Mouse (Mus musculus) forebrain, embryonic 16.5 days (tissue): Measurements from ENCODE around the gene Prickle2. TPM values are rescaled to one million over a fixed set of nuclear protein-coding genes. Genes with fewer than 3 reads are reported as not detected.

Experiments
- ATAC-seq: fragments of 200-750 bp; cut with Nextera tagmentation; 2 replicates; pipeline ENCODE4 v1.8.0; 2017; ENCODE audit warnings: mild to moderate bottlenecking, moderate library complexity
- H3K27ac ChIP-seq: fragments of 300-500 bp; sonication (generic); 2 replicates; pipeline ENCODE4 v1.5.1; 2014; ENCODE audit warnings: low read length, control low read depth
- H3K27me3 ChIP-seq: fragments of 300-500 bp; sonication (generic); replicated peaks from 2 replicates; pipeline ENCODE4 v1.6.1; 2014; ENCODE audit warnings: low read length; ENCODE audit not compliant: control insufficient read depth, insufficient read depth
- H3K36me3 ChIP-seq: fragments of 300-500 bp; sonication (generic); 2 replicates; pipeline ENCODE4 v1.6.1; 2014; ENCODE audit not compliant: control insufficient read depth, insufficient read depth
- H3K4me1 ChIP-seq: fragments of 300-500 bp; sonication (generic); replicated peaks from 2 replicates; pipeline ENCODE4 v1.6.1; 2014; ENCODE audit warnings: low read length; ENCODE audit not compliant: control insufficient read depth, insufficient read depth
- H3K4me2 ChIP-seq: fragments of 300-500 bp; sonication (generic); 2 replicates; pipeline ENCODE4 v1.6.1; 2014; ENCODE audit warnings: mild to moderate bottlenecking, low read length, control low read depth
- H3K4me3 ChIP-seq: fragments of 300-500 bp; sonication (generic); replicated peaks from 2 replicates; pipeline ENCODE4 v1.5.1; 2014; ENCODE audit warnings: mild to moderate bottlenecking, low read length, control low read depth
- H3K9ac ChIP-seq: fragments of 300-500 bp; sonication (generic); replicated peaks from 2 replicates; pipeline ENCODE4 v1.6.1; 2014; ENCODE audit warnings: low read depth, low read length, control low read depth
- H3K9me3 ChIP-seq: fragments of 300-500 bp; sonication (generic); 2 replicates; pipeline ENCODE4 v1.6.1; 2016; ENCODE audit warnings: low read length; ENCODE audit not compliant: control insufficient read depth
- WGBS: fragments of 180-500 bp; shearing (Covaris S2); extraction: QIAGEN DNeasy Blood & Tissue Kit; methylation state at CpG from one replicate; pipeline ENCODE4 v1.1.7; 2014; 5-methylcytosine and 5-hydroxymethylcytosine counted together
- polyA plus RNA-seq: library from polyadenylated mRNA; unstranded; fragments of >200 nt; fragmentation: Nextera tagmentation; extraction: Ambion mirVana; gene quantifications from 2 replicates; pipeline ENCODE4 v1.2.1, GENCODE M21; 2015

Prickle2 gene
- polyA plus RNA-seq, 1 experiment from 2014 or later, result 11.9 TPM

DNA sequence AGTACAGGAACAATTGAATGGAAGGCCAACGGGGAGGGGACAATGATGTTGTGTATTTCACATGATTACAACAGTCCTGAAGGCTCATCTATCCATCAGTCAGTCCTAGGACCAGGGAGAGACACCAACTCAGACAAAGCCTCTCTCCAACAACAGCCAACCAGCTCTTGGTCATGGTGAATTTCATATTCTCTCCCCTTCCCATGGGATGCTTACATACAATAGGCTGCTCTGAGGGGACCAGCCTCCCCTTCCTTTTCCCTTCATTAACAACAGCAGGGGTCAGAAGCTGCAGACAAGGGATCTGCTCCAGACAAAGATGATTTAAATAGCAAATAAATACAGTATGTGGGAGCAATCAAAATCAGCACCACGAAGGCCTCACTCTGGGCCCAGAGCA, 57.4 kb downstream of the Prickle2 start:
- no peaks in the 10 kb centered on the region for H3K27me3 ChIP-seq
- no peaks in the 10 kb centered on the region for H3K9me3 ChIP-seq
- WGBS, result 17% methylated on average over 2 of the region's 2 CpGs
- no peak overlapping the region for H3K27ac ChIP-seq
- no peaks in the 10 kb centered on the region for H3K36me3 ChIP-seq
- no peak for ATAC-seq
- H3K4me3 ChIP-seq, result no peak overlapping the region
- no peaks in the 10 kb centered on the region for H3K4me1 ChIP-seq
- no peak overlapping the region for H3K4me2 ChIP-seq
- no peak overlapping the region for H3K9ac ChIP-seq

- Histone ChIP-seq H3K27ac (no peak overlapping the region), H3K4me2 (no peak overlapping the region), H3K36me3 (no peaks in the 10 kb centered on the region), H3K9me3 (no peaks in the 10 kb centered on the region), H3K27me3 (no peaks in the 10 kb centered on the region), H3K4me3 (no peak overlapping the region), H3K9ac (no peak overlapping the region), H3K4me1 (0 out of 2 replicates have a peak, but pooled peaks cover 3% of the 10 kb centered on the region)
- 54% methylated on average over 1 of the region's 1 CpGs for WGBS
- ATAC-seq, result no peak
Measured at GRCm38 (mm10) chr6:92642929-92643328, 63.0 kb downstream of the Prickle2 start.

- WGBS, result 34% methylated on average over 7 of the region's 7 CpGs
- H3K27me3 ChIP-seq, result no peaks in the 10 kb centered on the region
- H3K4me3 ChIP-seq, result no peak overlapping the region
- ATAC-seq, result no peak
- H3K4me2 ChIP-seq, result no peak overlapping the region
- H3K9me3 ChIP-seq, result no peaks in the 10 kb centered on the region
- H3K9ac ChIP-seq, result no peak overlapping the region
- 0 out of 2 replicates have a peak, but pooled peaks cover 3% of the 10 kb centered on the region for H3K4me1 ChIP-seq
- no peak overlapping the region for H3K27ac ChIP-seq
- no peaks in the 10 kb centered on the region for H3K36me3 ChIP-seq
Measured at GRCm38 (mm10) chr6:92641956-92642355, 64.0 kb downstream of the Prickle2 start.

DNA sequence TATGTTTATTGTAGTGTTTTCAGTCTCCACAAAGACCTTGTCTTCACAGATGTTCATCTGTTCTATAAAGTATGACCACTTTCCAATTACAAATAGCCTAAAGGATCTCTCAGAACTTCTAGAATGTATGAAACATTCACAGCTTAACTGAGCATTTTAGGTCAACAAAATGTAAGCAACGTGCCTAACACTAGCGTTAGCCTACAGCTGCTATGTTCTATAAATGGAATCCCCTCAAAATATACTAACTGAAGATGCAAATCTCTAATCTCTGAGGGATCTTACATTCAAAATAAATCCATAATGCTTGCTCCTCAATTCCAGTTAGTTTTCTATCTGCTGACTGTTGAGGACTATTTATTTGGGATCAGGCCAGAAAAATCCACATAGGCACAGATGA, 65.1 kb downstream of the Prickle2 start:
- Histone ChIP-seq H3K36me3 (no peaks in the 10 kb centered on the region), H3K9ac (no peak overlapping the region), H3K27ac (no peak overlapping the region), H3K4me2 (no peak overlapping the region), H3K4me3 (no peak overlapping the region), H3K4me1 (0 out of 2 replicates have a peak, but pooled peaks cover 3% of the 10 kb centered on the region), H3K9me3 (no peaks in the 10 kb centered on the region), H3K27me3 (no peaks in the 10 kb centered on the region)
- WGBS, result 86% methylated on average over 2 of the region's 2 CpGs
- ATAC-seq, result no peak

- 86% methylated on average over 1 of the region's 1 CpGs for WGBS
- no peak overlapping the region for H3K27ac ChIP-seq
- no peak for ATAC-seq
Measured at GRCm38 (mm10) chr6:92636431-92636830, 69.5 kb downstream of the Prickle2 start.

DNA sequence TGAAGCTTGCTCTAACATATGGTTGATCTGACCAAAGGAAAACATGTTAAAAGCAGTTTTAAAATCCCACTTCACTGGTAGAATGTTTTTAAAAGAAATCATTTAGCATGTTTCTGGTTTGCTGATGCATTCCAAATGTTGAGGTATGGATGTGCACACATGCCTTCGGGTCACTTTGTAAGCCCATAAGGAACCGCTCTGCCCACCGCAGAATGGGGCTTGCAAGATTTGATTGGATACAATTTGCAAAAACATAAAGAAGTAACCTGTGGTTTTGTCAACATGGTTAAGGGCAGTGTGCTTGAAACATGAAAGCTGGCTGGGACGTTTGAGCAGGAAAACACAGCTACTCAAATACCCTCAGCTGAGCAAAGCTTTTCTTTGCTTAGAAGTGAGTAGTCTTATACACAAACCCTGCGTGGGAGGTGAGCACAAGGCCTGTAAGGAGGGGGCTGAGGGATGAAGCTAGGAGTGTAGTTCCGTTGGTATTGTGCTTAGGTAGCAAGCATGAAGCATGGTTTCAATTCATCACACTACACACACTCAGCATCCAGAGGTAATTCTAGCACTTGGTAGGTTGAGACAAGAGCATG, 71.0 kb downstream of the Prickle2 start:
- Histone ChIP-seq H3K4me3 (no peak overlapping the region), H3K4me1 (no peaks in the 10 kb centered on the region), H3K27me3 (no peaks in the 10 kb centered on the region), H3K36me3 (no peaks in the 10 kb centered on the region), H3K9ac (no peak overlapping the region), H3K9me3 (no peaks in the 10 kb centered on the region), H3K27ac (no peak overlapping the region), H3K4me2 (no peak overlapping the region)
- ATAC-seq, result no peak
- WGBS, result 82% methylated on average over 6 of the region's 6 CpGs

More at GRCm38 (mm10) chr6:92636431-92636830, 69.5 kb downstream of the Prickle2 start:
- Histone ChIP-seq H3K4me2 (no peak overlapping the region), H3K9ac (no peak overlapping the region), H3K4me1 (no peaks in the 10 kb centered on the region), H3K27me3 (no peaks in the 10 kb centered on the region), H3K9me3 (no peaks in the 10 kb centered on the region), H3K4me3 (no peak overlapping the region), H3K36me3 (no peaks in the 10 kb centered on the region)

DNA sequence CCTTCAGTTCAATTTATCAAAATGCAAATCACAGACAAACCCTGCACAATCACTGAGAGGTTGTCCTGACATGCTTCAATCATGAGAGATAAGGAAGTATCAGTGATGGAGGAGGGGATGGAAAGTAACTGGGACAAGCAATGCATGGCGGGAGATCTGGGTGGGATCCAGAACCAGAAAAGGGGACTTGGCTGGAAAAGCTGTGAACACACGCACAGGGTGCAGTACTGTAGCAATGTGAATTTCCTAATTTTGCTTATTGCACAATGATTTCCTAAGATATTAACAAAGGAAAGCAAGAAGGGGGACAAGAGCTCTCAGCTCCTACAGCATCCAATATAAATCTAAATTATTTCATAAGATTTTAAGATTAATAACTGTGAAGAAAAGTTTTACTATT, 75.0 kb downstream of the Prickle2 start:
- Histone ChIP-seq H3K4me3 (no peak overlapping the region), H3K9me3 (no peaks in the 10 kb centered on the region), H3K4me1 (no peaks in the 10 kb centered on the region), H3K9ac (no peak overlapping the region), H3K27ac (no peak overlapping the region), H3K27me3 (no peaks in the 10 kb centered on the region), H3K4me2 (no peak overlapping the region), H3K36me3 (no peaks in the 10 kb centered on the region)
- WGBS, result 77% methylated on average over 2 of the region's 2 CpGs
- no peak for ATAC-seq

DNA sequence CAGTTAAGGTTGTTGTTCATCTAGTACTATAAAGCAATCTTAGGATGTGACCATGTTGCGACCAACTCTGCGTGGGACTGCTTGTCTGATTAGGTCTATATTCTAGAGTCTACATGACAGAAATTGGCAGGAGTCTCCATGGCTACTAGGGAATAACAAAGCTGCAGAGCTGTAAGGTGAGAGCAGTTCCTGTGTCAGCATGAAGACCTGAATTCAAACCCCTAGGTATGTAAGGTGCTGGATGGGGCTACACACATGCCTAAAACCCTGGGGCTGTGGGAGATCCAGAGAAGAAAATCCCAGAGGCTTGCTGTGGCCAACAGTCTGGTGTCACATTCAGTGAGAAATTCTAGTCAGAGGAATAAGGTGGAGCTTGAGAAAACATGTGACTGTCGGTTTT, 78.2 kb downstream of the Prickle2 start:
- Histone ChIP-seq H3K36me3 (no peaks in the 10 kb centered on the region), H3K4me2 (no peak overlapping the region), H3K9ac (no peak overlapping the region), H3K4me1 (no peaks in the 10 kb centered on the region), H3K4me3 (no peak overlapping the region), H3K27me3 (no peaks in the 10 kb centered on the region), H3K9me3 (no peaks in the 10 kb centered on the region), H3K27ac (no peak overlapping the region)
- ATAC-seq, result no peak
- WGBS, result 92% methylated on average over 3 of the region's 3 CpGs

DNA sequence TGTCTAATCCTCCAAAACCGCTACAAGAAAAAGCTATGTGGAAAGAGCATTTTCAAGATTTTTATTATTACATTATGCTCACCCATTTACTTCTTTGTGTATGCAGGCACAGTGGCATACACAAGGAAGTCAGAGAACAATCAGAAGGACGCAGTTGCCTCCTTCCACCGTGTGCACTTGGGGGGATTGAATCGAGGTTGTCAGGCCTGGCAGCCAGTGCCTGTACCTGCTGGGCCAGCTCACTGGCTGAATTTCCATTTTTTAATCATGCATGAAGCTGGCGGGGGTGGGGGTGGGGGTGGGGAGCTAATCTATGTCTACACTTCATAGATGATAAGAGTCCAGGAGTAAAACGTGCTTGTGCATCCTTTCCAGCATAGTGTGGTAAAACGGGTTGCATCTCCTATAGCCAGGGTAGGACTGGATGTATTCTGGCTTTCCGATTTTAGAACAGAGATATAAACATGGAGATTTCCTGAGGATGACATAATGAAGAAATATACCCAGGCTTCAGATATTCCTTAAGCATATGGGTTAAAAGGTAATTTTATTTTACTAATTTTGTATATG, 78.8 kb downstream of the Prickle2 start:
- whole genome bisulfite sequencing, result 69% methylated on average over 8 of the region's 8 CpGs

More for the DNA sequence above, 78.8 kb downstream of the Prickle2 start:
- Histone ChIP-seq H3K27me3 (no peaks in the 10 kb centered on the region), H3K4me1 (no peaks in the 10 kb centered on the region), H3K36me3 (no peaks in the 10 kb centered on the region), H3K4me3 (no peak overlapping the region), H3K9me3 (no peaks in the 10 kb centered on the region), H3K4me2 (no peak overlapping the region), H3K9ac (no peak overlapping the region), H3K27ac (no peak overlapping the region)
- no peak for ATAC-seq
